Mouse (Mus musculus): ENCODE measurements at regions not wholly inside any gene's neighbourhood (a gene's known extent, or its start where the extent isn't known, plus 50 kb on each side); places are given as distances from the start of the nearest gene placed in this dataset.

DNA sequence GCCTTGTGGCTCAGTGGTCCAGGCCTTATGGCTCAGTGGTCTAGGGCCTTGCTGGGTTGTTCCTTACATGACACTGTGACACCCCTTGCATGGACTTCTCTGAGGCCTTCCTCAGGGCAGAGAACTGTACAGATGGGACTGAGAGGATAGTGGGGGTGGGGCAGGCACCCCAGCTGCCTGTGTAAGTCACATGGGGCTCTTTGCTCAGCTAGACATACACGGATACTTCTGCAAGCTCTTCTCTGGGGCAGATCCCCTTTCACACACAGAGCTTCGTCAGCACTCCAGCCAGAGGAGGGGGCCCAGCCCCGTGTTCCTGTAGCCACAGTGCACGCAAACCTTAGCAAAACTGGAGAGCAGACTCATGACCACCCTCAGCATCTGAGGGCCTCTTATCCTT lies 87.9 kb upstream of the Tpm1 start:
- Histone ChIP-seq H3K9ac (ENCODE audit: low read depth, poor library complexity, severe bottlenecking) (no peak overlapping the region), H3K36me3 (ENCODE audit: control insufficient read depth, insufficient read depth, low read length, poor library complexity, severe bottlenecking) (no peaks in the 10 kb centered on the region), H3K9me3 (replicated peaks; ENCODE audit: control insufficient read depth, insufficient read depth, low read length, poor library complexity, severe bottlenecking) (no peaks in the 10 kb centered on the region), H3K27me3 (ENCODE audit: control insufficient read depth, insufficient read depth, low read length, poor library complexity, severe bottlenecking) (no peaks in the 10 kb centered on the region), H3K27ac (ENCODE audit: insufficient read depth, low read length) (no peak overlapping the region), H3K4me1 (ENCODE audit: control insufficient read depth, insufficient read depth, low read length) (no peaks in the 10 kb centered on the region), H3K4me3 (ENCODE audit: low read depth, low read length) (no peak overlapping the region)
- TF ChIP-seq CTCF (IDR thresholded peaks at IDR 0.05; ENCODE audit: low read depth, low read length): no peak
- no peak for TF ChIP-seq POLR2A (IDR thresholded peaks at IDR 0.05; ENCODE audit: insufficient read depth, low read length)
- TF ChIP-seq EP300 (IDR thresholded peaks at IDR 0.05; ENCODE audit: insufficient read depth, low read depth, low read length): no peak

DNA sequence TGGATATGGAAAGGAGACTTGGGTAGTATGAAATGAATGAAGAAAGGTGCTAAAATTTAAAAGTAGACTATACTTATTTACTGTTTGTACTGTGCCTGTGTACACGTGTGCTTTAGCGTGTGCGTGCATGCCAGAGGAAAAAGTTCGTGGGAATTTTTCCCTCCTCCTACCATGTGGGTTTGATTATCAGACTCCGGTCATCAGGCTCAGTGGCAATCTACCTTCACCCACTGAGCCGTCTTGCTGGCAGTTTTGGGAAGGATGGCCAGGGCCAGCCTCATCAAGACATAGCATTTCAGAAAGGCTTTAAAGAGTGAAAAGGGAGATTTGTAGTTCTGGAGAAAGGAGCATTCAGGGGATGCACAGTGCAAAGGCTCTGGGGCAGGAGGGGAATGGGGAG lies 87.0 kb upstream of the Tpm1 start:
- no peaks in the 10 kb centered on the region for H3K4me1 ChIP-seq (ENCODE audit: control insufficient read depth, insufficient read depth, low read length)
- no peak overlapping the region for H3K9ac ChIP-seq (ENCODE audit: low read depth, poor library complexity, severe bottlenecking)
- no peaks in the 10 kb centered on the region for H3K36me3 ChIP-seq (ENCODE audit: control insufficient read depth, insufficient read depth, low read length, poor library complexity, severe bottlenecking)
- H3K9me3 ChIP-seq (replicated peaks; ENCODE audit: control insufficient read depth, insufficient read depth, low read length, poor library complexity, severe bottlenecking): no peaks in the 10 kb centered on the region
- H3K27ac ChIP-seq (ENCODE audit: insufficient read depth, low read length): no peak overlapping the region
- no peaks in the 10 kb centered on the region for H3K27me3 ChIP-seq (ENCODE audit: control insufficient read depth, insufficient read depth, low read length, poor library complexity, severe bottlenecking)
- TF ChIP-seq POLR2A (IDR thresholded peaks at IDR 0.05; ENCODE audit: insufficient read depth, low read length) (no peak), CTCF (IDR thresholded peaks at IDR 0.05; ENCODE audit: low read depth, low read length) (no peak), EP300 (IDR thresholded peaks at IDR 0.05; ENCODE audit: insufficient read depth, low read depth, low read length) (no peak)
- H3K4me3 ChIP-seq (ENCODE audit: low read depth, low read length): no peak overlapping the region

DNA sequence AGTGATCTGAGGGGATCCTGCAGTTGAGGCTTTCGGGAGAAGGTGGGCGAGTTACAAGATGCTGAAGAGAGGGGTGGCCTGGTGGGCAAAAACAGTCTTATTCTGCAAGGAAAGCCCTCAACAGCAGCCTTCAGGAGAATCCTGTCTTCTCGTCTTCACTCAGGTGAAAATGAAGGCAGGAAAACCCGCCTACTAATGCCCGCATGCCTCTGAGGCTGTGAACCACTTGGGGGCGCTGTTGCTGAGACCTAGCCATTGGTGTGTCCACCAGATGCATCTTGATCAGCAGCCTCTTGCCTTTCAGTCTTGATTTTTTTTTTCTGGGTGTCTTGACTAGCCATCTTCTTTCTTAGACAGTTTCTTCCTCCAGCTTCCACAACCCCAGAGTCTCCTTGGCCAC lies 85.2 kb upstream of the Tpm1 start:
- Histone ChIP-seq H3K27me3 (ENCODE audit: control insufficient read depth, insufficient read depth, low read length, poor library complexity, severe bottlenecking) (no peaks in the 10 kb centered on the region), H3K9me3 (replicated peaks; ENCODE audit: control insufficient read depth, insufficient read depth, low read length, poor library complexity, severe bottlenecking) (no peaks in the 10 kb centered on the region), H3K36me3 (ENCODE audit: control insufficient read depth, insufficient read depth, low read length, poor library complexity, severe bottlenecking) (no peaks in the 10 kb centered on the region), H3K9ac (ENCODE audit: low read depth, poor library complexity, severe bottlenecking) (no peak overlapping the region), H3K4me1 (ENCODE audit: control insufficient read depth, insufficient read depth, low read length) (no peaks in the 10 kb centered on the region), H3K4me3 (ENCODE audit: low read depth, low read length) (no peak overlapping the region), H3K27ac (ENCODE audit: insufficient read depth, low read length) (no peak overlapping the region)
- TF ChIP-seq POLR2A (IDR thresholded peaks at IDR 0.05; ENCODE audit: insufficient read depth, low read length) (no peak), EP300 (IDR thresholded peaks at IDR 0.05; ENCODE audit: insufficient read depth, low read depth, low read length) (no peak), CTCF (IDR thresholded peaks at IDR 0.05; ENCODE audit: low read depth, low read length) (peak; percentile 61)

DNA sequence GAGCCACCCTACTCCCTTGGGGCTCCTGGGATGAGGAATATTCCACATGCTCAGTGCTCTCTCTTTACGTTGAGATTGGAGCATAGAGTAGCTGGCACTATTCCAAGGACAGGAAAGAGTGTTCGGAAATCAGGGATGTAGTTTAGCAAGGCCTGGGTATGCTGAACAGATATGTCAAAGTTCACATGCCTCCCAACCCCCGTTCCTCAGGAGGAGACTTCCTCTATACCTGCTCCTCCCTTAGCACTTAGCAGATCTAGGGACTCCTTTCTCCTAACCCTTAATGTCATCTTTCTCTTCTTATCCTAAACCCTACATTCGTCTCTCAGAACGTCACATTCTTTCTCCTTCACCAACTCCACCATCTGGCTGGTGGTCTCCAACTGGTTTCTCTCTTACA lies 83.2 kb upstream of the Tpm1 start:
- Histone ChIP-seq H3K27me3 (ENCODE audit: control insufficient read depth, insufficient read depth, low read length, poor library complexity, severe bottlenecking) (no peaks in the 10 kb centered on the region), H3K27ac (ENCODE audit: insufficient read depth, low read length) (no peak overlapping the region), H3K36me3 (ENCODE audit: control insufficient read depth, insufficient read depth, low read length, poor library complexity, severe bottlenecking) (no peaks in the 10 kb centered on the region), H3K4me3 (ENCODE audit: low read depth, low read length) (no peak overlapping the region), H3K9ac (ENCODE audit: low read depth, poor library complexity, severe bottlenecking) (no peak overlapping the region), H3K9me3 (replicated peaks; ENCODE audit: control insufficient read depth, insufficient read depth, low read length, poor library complexity, severe bottlenecking) (no peaks in the 10 kb centered on the region), H3K4me1 (ENCODE audit: control insufficient read depth, insufficient read depth, low read length) (no peaks in the 10 kb centered on the region)
- TF ChIP-seq EP300 (IDR thresholded peaks at IDR 0.05; ENCODE audit: insufficient read depth, low read depth, low read length) (no peak), CTCF (IDR thresholded peaks at IDR 0.05; ENCODE audit: low read depth, low read length) (no peak), POLR2A (IDR thresholded peaks at IDR 0.05; ENCODE audit: insufficient read depth, low read length) (no peak)

DNA sequence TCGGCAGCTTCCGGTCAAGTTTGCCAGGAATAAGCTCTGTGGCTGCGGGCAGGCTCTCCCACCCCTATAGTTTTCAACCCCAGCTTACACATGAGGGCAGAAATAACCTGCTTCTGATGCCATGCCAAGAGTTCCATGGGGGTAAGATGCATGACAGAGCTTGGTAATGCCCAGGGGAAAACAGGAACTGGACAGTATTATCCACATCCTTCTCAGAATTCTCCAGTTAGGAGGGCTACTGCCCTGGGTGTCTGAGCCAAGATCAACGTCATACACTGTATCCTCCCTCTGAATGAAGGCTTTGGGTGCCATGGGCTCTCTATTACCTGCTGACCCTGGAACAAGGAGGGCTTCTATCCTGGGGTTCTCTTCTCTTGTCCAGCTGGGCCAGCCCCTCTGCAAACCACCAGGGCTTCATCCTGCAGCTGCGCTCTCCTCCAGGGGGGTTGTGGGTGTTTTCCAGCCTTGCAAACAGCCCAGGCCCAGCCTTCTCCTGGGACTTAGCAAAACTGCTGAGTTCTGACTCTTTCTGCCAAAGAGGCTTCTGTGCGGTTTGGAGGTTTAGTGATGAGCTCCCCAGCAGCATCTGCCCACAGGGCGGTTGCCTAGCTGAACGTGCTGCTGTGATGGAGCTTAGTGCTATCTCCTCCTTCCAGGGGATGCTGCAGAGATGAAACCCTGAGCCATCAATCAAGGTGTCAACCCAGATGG lies 81.7 kb upstream of the Tpm1 start:
- Histone ChIP-seq H3K27ac (ENCODE audit: insufficient read depth, low read length) (no peak overlapping the region), H3K9me3 (replicated peaks; ENCODE audit: control insufficient read depth, insufficient read depth, low read length, poor library complexity, severe bottlenecking) (no peaks in the 10 kb centered on the region), H3K27me3 (ENCODE audit: control insufficient read depth, insufficient read depth, low read length, poor library complexity, severe bottlenecking) (no peaks in the 10 kb centered on the region), H3K9ac (ENCODE audit: low read depth, poor library complexity, severe bottlenecking) (no peak overlapping the region), H3K4me1 (ENCODE audit: control insufficient read depth, insufficient read depth, low read length) (no peaks in the 10 kb centered on the region), H3K4me3 (ENCODE audit: low read depth, low read length) (no peak overlapping the region), H3K36me3 (ENCODE audit: control insufficient read depth, insufficient read depth, low read length, poor library complexity, severe bottlenecking) (no peaks in the 10 kb centered on the region)
- TF ChIP-seq CTCF (IDR thresholded peaks at IDR 0.05; ENCODE audit: low read depth, low read length) (no peak), POLR2A (IDR thresholded peaks at IDR 0.05; ENCODE audit: insufficient read depth, low read length) (no peak), EP300 (IDR thresholded peaks at IDR 0.05; ENCODE audit: insufficient read depth, low read depth, low read length) (no peak)

DNA sequence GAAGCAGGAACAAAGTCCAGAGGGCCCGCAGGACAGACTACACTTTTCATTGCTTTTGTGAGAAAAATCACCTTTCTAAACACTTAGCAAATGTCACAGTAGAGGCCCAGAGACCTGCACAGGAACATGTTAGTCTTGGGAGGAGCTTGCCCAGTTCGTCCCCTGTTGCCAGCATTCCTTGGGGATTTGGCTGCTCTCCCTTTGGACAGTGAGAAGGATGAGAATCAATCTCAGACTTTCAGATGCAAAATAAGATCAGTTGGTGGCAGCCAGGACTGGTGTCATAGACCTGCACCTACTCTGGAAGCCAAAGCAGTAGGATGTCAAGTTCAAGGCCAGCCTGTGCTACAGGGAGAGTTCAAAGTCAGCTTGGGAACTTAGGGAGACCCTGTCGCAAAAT lies 80.7 kb upstream of the Tpm1 start:
- TF ChIP-seq EP300 (IDR thresholded peaks at IDR 0.05; ENCODE audit: insufficient read depth, low read depth, low read length) (no peak), POLR2A (IDR thresholded peaks at IDR 0.05; ENCODE audit: insufficient read depth, low read length) (no peak), CTCF (IDR thresholded peaks at IDR 0.05; ENCODE audit: low read depth, low read length) (no peak)
- Histone ChIP-seq H3K36me3 (ENCODE audit: control insufficient read depth, insufficient read depth, low read length, poor library complexity, severe bottlenecking) (no peaks in the 10 kb centered on the region), H3K9ac (ENCODE audit: low read depth, poor library complexity, severe bottlenecking) (no peak overlapping the region), H3K27ac (ENCODE audit: insufficient read depth, low read length) (no peak overlapping the region), H3K27me3 (ENCODE audit: control insufficient read depth, insufficient read depth, low read length, poor library complexity, severe bottlenecking) (no peaks in the 10 kb centered on the region), H3K4me1 (ENCODE audit: control insufficient read depth, insufficient read depth, low read length) (no peaks in the 10 kb centered on the region), H3K4me3 (ENCODE audit: low read depth, low read length) (no peak overlapping the region), H3K9me3 (replicated peaks; ENCODE audit: control insufficient read depth, insufficient read depth, low read length, poor library complexity, severe bottlenecking) (no peaks in the 10 kb centered on the region)
